Mouse (Mus musculus): ENCODE results near the gene Tcf7l2.

DNA sequence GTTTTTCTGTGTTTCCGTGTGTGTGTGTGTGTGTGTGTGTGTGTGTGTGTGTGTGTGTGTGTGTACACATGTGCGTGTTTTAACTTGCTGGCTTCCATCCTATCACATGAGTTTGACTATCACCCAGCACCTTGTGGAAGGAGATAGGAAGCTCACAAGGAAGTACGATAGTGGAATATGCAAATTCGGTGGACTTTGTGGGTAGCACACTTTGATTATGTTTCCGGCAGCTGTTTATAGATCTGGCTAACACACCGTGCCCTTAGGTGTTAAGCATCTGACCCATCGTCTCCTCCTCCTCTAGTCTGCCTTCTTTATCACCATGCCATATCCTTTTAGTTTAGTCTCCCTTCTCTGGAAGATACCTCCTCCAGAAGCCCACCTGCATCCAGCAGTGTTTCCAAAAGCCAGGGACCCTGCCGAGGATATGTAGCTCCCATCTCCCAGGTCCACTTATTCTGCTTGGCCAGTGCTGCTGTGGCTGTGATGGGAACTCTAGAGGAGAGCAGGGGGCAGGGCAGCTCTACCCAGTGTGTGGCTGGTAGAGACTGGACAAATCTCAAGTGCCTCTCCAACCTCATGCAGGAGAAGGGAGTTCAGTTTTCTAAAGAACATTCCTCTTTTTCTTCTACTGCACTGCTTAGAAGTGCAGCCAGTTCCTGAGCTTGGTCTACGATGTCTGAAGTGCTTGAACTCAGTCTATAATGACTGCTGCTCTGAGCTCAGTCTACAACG is 118.6 kb downstream of the Tcf7l2 start:
- TF ChIP-seq CTCF (IDR thresholded peaks at IDR 0.05; ENCODE audit: extremely low read depth, insufficient read length, insufficient replicate concordance, low read depth, low read length) (no peak), POLR2A (IDR thresholded peaks at IDR 0.05; ENCODE audit: low read depth, low read length) (no peak)
